Mouse (Mus musculus): ENCODE results near the gene Fcgr1. TPM values are rescaled to one million over a fixed set of nuclear protein-coding genes. Genes with fewer than 3 reads are reported as not detected.
"Not testable (repeated sequence)": the region's sequence is repeated elsewhere in the genome, so short reads cannot be mapped to it uniquely, and the experiment has no call there.

Fcgr1 gene
- polyA plus RNA-seq, 1 experiment from 2014 or later: 1.4 TPM

GRCm38 (mm10) chr3:96290727-96291126, 3.0 kb downstream of the Fcgr1 start:
- not testable (repeated sequence) for H3K36me3 ChIP-seq; H3K27me3 ChIP-seq; ATAC-seq (replicated peaks); H3K4me1 ChIP-seq; H3K4me2 ChIP-seq (replicated peaks); H3K4me3 ChIP-seq; H3K9ac ChIP-seq (replicated peaks); H3K9me3 ChIP-seq; H3K27ac ChIP-seq (replicated peaks)
- WGBS: 98% methylated on average over 3 of the region's 3 CpGs

GRCm38 (mm10) chr3:96289201-96289600, 4.6 kb downstream of the Fcgr1 start:
- Histone ChIP-seq H3K9ac (replicated peaks) (no peak overlapping the region), H3K36me3 (no peaks in the 10 kb centered on the region), H3K4me3 (no peak overlapping the region), H3K27me3 (peaks cover 9% of the 10 kb centered on the region; the same call in 1 of the 2 replicates), H3K27ac (replicated peaks) (no peak overlapping the region), H3K9me3 (no peaks in the 10 kb centered on the region), H3K4me2 (replicated peaks) (no peak overlapping the region), H3K4me1 (no peaks in the 10 kb centered on the region)
- 73% methylated on average over 3 of the region's 3 CpGs for WGBS
- ATAC-seq (replicated peaks): no peak

GRCm38 (mm10) chr3:96287334-96287733, 6.4 kb downstream of the Fcgr1 start:
- not testable (repeated sequence) for H3K27ac ChIP-seq (replicated peaks); ATAC-seq (replicated peaks); H3K4me1 ChIP-seq

GRCm38 (mm10) chr3:96284457-96284856, 9.3 kb downstream of the Fcgr1 start:
- Histone ChIP-seq H3K27me3 (peaks cover 18% of the 10 kb centered on the region; the same call in 1 of the 2 replicates), H3K9ac (replicated peaks) (no peak overlapping the region), H3K27ac (replicated peaks) (no peak overlapping the region), H3K9me3 (no peaks in the 10 kb centered on the region), H3K4me2 (replicated peaks) (no peak overlapping the region), H3K36me3 (no peaks in the 10 kb centered on the region), H3K4me1 (no peaks in the 10 kb centered on the region), H3K4me3 (no peak overlapping the region)
- 23% methylated on average over 4 of the region's 4 CpGs for WGBS
- no peak for ATAC-seq (replicated peaks)

More at GRCm38 (mm10) chr3:96287334-96287733, 6.4 kb downstream of the Fcgr1 start:
- 93% methylated on average over 11 of the region's 11 CpGs for WGBS
- not testable (repeated sequence) for H3K9ac ChIP-seq (replicated peaks); H3K9me3 ChIP-seq; H3K36me3 ChIP-seq; H3K4me3 ChIP-seq; H3K4me2 ChIP-seq (replicated peaks)
- peaks cover 15% of the 10 kb centered on the region; the same call in 1 of the 2 replicates for H3K27me3 ChIP-seq

GRCm38 (mm10) chr3:96280660-96281059, 13.1 kb downstream of the Fcgr1 start:
- 59% methylated on average over 6 of the region's 6 CpGs for WGBS
- peaks cover 18% of the 10 kb centered on the region; the same call in 1 of the 2 replicates for H3K27me3 ChIP-seq

GRCm38 (mm10) chr3:96277800-96278624, 15.8 kb downstream of the Fcgr1 start:
- Histone ChIP-seq H3K36me3 (no peaks in the 10 kb centered on the region), H3K4me1 (peaks cover 8% of the 10 kb centered on the region), H3K4me2 (replicated peaks) (peak overlapping the region; percentile 58), H3K4me3 (peak overlapping the region; percentile 53), H3K27me3 (0 out of 2 replicates have a peak, but pooled peaks cover 3% of the 10 kb centered on the region), H3K9ac (replicated peaks) (peak overlapping the region; percentile 58), H3K9me3 (no peaks in the 10 kb centered on the region), H3K27ac (replicated peaks) (peak overlapping the region; percentile 94)
- ATAC-seq (replicated peaks): peak; percentile 98
- under 1% methylated on average over 49 of the region's 49 CpGs for WGBS

More at GRCm38 (mm10) chr3:96280660-96281059, 13.1 kb downstream of the Fcgr1 start:
- no peak for ATAC-seq (replicated peaks)
- Histone ChIP-seq H3K4me1 (peaks cover 8% of the 10 kb centered on the region), H3K4me3 (no peak overlapping the region), H3K9ac (replicated peaks) (no peak overlapping the region), H3K9me3 (no peaks in the 10 kb centered on the region), H3K36me3 (no peaks in the 10 kb centered on the region), H3K27ac (replicated peaks) (no peak overlapping the region), H3K4me2 (replicated peaks) (no peak overlapping the region)

GRCm38 (mm10) chr3:96277428-96277799, 16.4 kb downstream of the Fcgr1 start:
- H3K27ac ChIP-seq (replicated peaks): peak overlapping the region; percentile 94; the same call in 1 of the 2 replicates
- ATAC-seq (replicated peaks): no peak
- 14% methylated on average over 8 of the region's 8 CpGs for WGBS

GRCm38 (mm10) chr3:96273591-96274465, 19.9 kb downstream of the Fcgr1 start:
- ATAC-seq (replicated peaks): no peak
- peaks cover 17% of the 10 kb centered on the region for H3K4me1 ChIP-seq
- no peak overlapping the region for H3K9ac ChIP-seq (replicated peaks)
- H3K4me3 ChIP-seq: no peak overlapping the region
- no peaks in the 10 kb centered on the region for H3K27me3 ChIP-seq
- H3K4me2 ChIP-seq (replicated peaks): no peak overlapping the region
- H3K27ac ChIP-seq (replicated peaks): no peak overlapping the region
- no peaks in the 10 kb centered on the region for H3K36me3 ChIP-seq
- WGBS: 91% methylated on average over 17 of the region's 17 CpGs
- no peaks in the 10 kb centered on the region for H3K9me3 ChIP-seq

More at GRCm38 (mm10) chr3:96277428-96277799, 16.4 kb downstream of the Fcgr1 start:
- Histone ChIP-seq H3K27me3 (0 out of 2 replicates have a peak, but pooled peaks cover 3% of the 10 kb centered on the region), H3K4me1 (peaks cover 8% of the 10 kb centered on the region), H3K9me3 (no peaks in the 10 kb centered on the region), H3K9ac (replicated peaks) (peak overlapping the region; percentile 58), H3K4me2 (replicated peaks) (peak overlapping the region; percentile 58), H3K36me3 (no peaks in the 10 kb centered on the region), H3K4me3 (peak overlapping the region; percentile 53)

- Histone ChIP-seq H3K9me3 (no peaks in the 10 kb centered on the region), H3K4me1 (peaks cover 18% of the 10 kb centered on the region), H3K36me3 (no peaks in the 10 kb centered on the region), H3K4me2 (replicated peaks) (peak within 1 kb of the TSS; percentile 61), H3K27me3 (no peaks in the 10 kb centered on the region), H3K9ac (replicated peaks) (peak within 1 kb of the TSS; percentile 57), H3K27ac (replicated peaks) (peak within 1 kb of the TSS; percentile 99), H3K4me3 (peak within 1 kb of the TSS; percentile 49)
- under 1% methylated on average over 45 of the region's 45 CpGs for WGBS
- peak; percentile 97 for ATAC-seq (replicated peaks)
Measured at GRCm38 (mm10) chr3:96269511-96270474, 24.0 kb downstream of the Fcgr1 start, which contains the start of gene Hist2h2bb. TSS of gene Hist2h2bb (plus strand) at chr3:96269752.

- not testable (repeated sequence) for H3K36me3 ChIP-seq, H3K27me3 ChIP-seq, H3K9me3 ChIP-seq
- peak overlapping the region; percentile 99 for H3K27ac ChIP-seq (replicated peaks)
- 0% methylated on average over 13 of the region's 44 CpGs for WGBS
- H3K4me3 ChIP-seq: peak overlapping the region; percentile 49
- peak; percentile 53 for ATAC-seq (replicated peaks)
- peak overlapping the region; percentile 61 for H3K4me2 ChIP-seq (replicated peaks)
- H3K9ac ChIP-seq (replicated peaks): peak overlapping the region; percentile 50
- H3K4me1 ChIP-seq: peaks cover 26% of the 10 kb centered on the region
Measured at GRCm38 (mm10) chr3:96268776-96269378, 24.9 kb downstream of the Fcgr1 start.

Data from forebrain, embryonic 15.5 days (tissue).